Mouse (Mus musculus) lung, postnatal 0 days (tissue): ENCODE measurements around the gene Nipbl.

ENCODE experiments used
- CTCF ChIP-seq: IDR thresholded peaks from 2 replicates; pipeline ENCODE4 v1.5.1; 2016; ENCODE audit warnings: antibody characterized with exemption, mild to moderate bottlenecking
- EP300 ChIP-seq: IDR thresholded peaks from 2 replicates; pipeline ENCODE4 v1.6.1; 2016; ENCODE audit warnings: antibody characterized with exemption, mild to moderate bottlenecking, control low read depth

DNA sequence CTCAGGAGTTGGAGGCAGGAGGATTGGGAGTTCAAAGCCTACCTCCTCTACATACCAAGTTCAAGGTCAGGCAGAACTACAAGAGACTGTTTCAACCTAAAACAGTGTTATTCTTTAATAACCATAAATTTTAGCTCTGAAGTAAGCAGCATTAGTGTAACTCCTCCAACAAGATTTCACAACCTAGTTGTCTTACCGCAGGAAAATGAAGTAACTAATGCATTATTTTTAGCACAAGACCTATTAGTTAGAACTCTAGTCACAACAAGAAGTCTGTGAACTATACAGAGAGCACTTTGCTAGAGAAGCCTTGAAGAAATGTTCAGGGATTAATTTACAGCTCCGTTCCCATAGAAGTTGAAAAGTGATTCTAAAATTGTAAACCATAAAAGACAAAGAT lies 15.7 kb upstream of the Nipbl start:
- TF ChIP-seq CTCF = no peak
- TF ChIP-seq EP300 = no peak
